8 mouse cellular contexts compared by ENCODE assay signal in genomic region chr10:94621420-94622225, GRCm38 (mm10).
DNase-seq lines count a peak whose midpoint lies in the region; ATAC-seq lines count a peak whose summit lies in the region.
"Had no signal": no experiment of that assay in that cellular context is flagged by ENCODE, and none has a peak within 500 bp of the region (broad histone marks: within the 10 kb centered on the region; RNA-seq: fewer than 3 reads in every experiment).

No protein-coding gene starts in this region.

- DNase-seq in lung, postnatal 10 days = peak; percentile 33
- DNase-seq in lung, postnatal 4 days = no peak
- DNase-seq in embryonic facial prominence, embryonic 11.5 days (ENCODE audit: low spot score) = peak; percentile 46
- DNase-seq in retina, postnatal 1 day = peak; percentile 91
- no peak for DNase-seq in kidney, postnatal 25 days
- DNase-seq in MN1 (ENCODE audit: low spot score) = no peak

- no peaks in the 10 kb centered on the region for H3K9me3 ChIP-seq in embryonic facial prominence, embryonic 11.5 days (replicated peaks; ENCODE audit: control insufficient read depth, low read length)
- no peaks in the 10 kb centered on the region for H3K9me3 ChIP-seq in hindbrain, embryonic 16.5 days (ENCODE audit: control insufficient read depth, low read length)
- H3K9me3 ChIP-seq: limb, embryonic 15.5 days had no signal

- H3K36me3 ChIP-seq in embryonic facial prominence, embryonic 11.5 days (replicated peaks; ENCODE audit: control insufficient read depth, insufficient read depth, low read depth, low read length) = no peaks in the 10 kb centered on the region
- H3K36me3 ChIP-seq in hindbrain, embryonic 16.5 days (ENCODE audit: control insufficient read depth, insufficient read depth, low read length) = no peaks in the 10 kb centered on the region
- H3K36me3 ChIP-seq: limb, embryonic 15.5 days had no signal

- peak; percentile 66 for ATAC-seq in embryonic facial prominence, embryonic 11.5 days (replicated peaks; ENCODE audit: insufficient number of reproducible peaks, low FRiP score, low TSS enrichment, low read depth)
- ATAC-seq in hindbrain, embryonic 16.5 days = peak; percentile 72

- H3K9ac ChIP-seq in embryonic facial prominence, embryonic 11.5 days (replicated peaks; ENCODE audit: low read length) = no peak overlapping the region
- peak overlapping the region; percentile 49; the same call in 1 of the 2 replicates for H3K9ac ChIP-seq in hindbrain, embryonic 16.5 days (ENCODE audit: low read depth, low read length)
- H3K9ac ChIP-seq: limb, embryonic 15.5 days had no signal

- no peaks in the 10 kb centered on the region; the same call in 1 of the 2 replicates for H3K27me3 ChIP-seq in embryonic facial prominence, embryonic 11.5 days (ENCODE audit: control insufficient read depth, insufficient read depth, low read length)
- H3K27me3 ChIP-seq in hindbrain, embryonic 16.5 days (replicated peaks; ENCODE audit: control insufficient read depth, insufficient read depth, low read length) = no peaks in the 10 kb centered on the region

- WGBS in embryonic facial prominence, embryonic 11.5 days = 10% methylated on average over 13 of the region's 13 CpGs
- 3% methylated on average over 13 of the region's 13 CpGs for WGBS in hindbrain, embryonic 16.5 days

- H3K4me1 ChIP-seq in embryonic facial prominence, embryonic 11.5 days (ENCODE audit: control insufficient read depth, insufficient read depth, low read length) = peaks cover 9% of the 10 kb centered on the region
- H3K4me1 ChIP-seq in hindbrain, embryonic 16.5 days (ENCODE audit: control insufficient read depth, insufficient read depth, low read depth, low read length) = peaks cover 34% of the 10 kb centered on the region

- H3K27ac ChIP-seq in embryonic facial prominence, embryonic 11.5 days (replicated peaks; ENCODE audit: low read depth, low read length) = no peak overlapping the region
- peak overlapping the region; percentile 76 for H3K27ac ChIP-seq in hindbrain, embryonic 16.5 days (ENCODE audit: low read depth, low read length)
- H3K27ac ChIP-seq: limb, embryonic 15.5 days had no signal

- H3K4me2 ChIP-seq in embryonic facial prominence, embryonic 11.5 days (ENCODE audit: low read depth, low read length) = peak overlapping the region; percentile 10
- peak overlapping the region; percentile 48 for H3K4me2 ChIP-seq in hindbrain, embryonic 16.5 days (ENCODE audit: low read length)
- H3K4me2 ChIP-seq: limb, embryonic 15.5 days had no signal

- H3K4me3 ChIP-seq in embryonic facial prominence, embryonic 11.5 days (ENCODE audit: low read depth, low read length) = no peak overlapping the region
- no peak overlapping the region for H3K4me3 ChIP-seq in hindbrain, embryonic 16.5 days (ENCODE audit: low read length)
- H3K4me3 ChIP-seq: limb, embryonic 15.5 days had no signal

Comparison
In these comparisons a context has a peak if more than half of its experiments do, and no peak if none do; other contexts are left out.
1. DNase-seq: peak in lung, postnatal 10 days (single experiment), embryonic facial prominence, embryonic 11.5 days (single experiment) and retina, postnatal 1 day (single experiment); none in lung, postnatal 4 days (0 of 2), kidney, postnatal 25 days (0 of 2) and MN1 (single experiment).